Mouse (Mus musculus) MN1 (cell line): ENCODE results near the gene Zfp764.
"Not testable (repeated sequence)": the region's sequence is repeated elsewhere in the genome, so short reads cannot be mapped to it uniquely, and the experiment has no call there.

Experiments
- DNase-seq: peaks from one replicate; pipeline ENCODE4 v3.0.0-alpha.2; 2016; ENCODE audit warnings: low spot score

Zfp764 gene

DNA sequence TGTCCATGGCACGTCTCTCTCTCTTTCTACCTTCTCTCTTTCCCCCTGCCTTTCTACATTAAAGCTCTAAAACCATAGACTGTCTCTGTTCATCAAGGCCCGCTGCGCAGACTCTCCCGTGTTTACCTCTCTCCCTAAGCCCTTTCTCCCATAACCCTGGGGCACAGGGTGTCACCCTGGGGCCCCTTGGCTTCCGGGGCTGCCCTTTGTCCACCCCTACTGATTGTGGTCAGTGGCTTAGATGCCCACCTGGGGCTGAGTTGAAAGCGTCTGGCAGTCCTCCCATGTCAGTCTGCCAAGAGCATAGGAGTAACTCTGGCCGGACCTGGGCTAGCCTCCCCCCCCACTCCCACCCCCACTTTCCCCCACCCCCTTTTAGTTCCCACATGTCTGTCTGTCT, 16.3 kb downstream of the Zfp764 start:
- no peak for DNase-seq

- not testable (repeated sequence) for DNase-seq
These were observed 18.4 kb downstream of the Zfp764 start for GRCm38 (mm10) chr7:127388201-127388600.

DNA sequence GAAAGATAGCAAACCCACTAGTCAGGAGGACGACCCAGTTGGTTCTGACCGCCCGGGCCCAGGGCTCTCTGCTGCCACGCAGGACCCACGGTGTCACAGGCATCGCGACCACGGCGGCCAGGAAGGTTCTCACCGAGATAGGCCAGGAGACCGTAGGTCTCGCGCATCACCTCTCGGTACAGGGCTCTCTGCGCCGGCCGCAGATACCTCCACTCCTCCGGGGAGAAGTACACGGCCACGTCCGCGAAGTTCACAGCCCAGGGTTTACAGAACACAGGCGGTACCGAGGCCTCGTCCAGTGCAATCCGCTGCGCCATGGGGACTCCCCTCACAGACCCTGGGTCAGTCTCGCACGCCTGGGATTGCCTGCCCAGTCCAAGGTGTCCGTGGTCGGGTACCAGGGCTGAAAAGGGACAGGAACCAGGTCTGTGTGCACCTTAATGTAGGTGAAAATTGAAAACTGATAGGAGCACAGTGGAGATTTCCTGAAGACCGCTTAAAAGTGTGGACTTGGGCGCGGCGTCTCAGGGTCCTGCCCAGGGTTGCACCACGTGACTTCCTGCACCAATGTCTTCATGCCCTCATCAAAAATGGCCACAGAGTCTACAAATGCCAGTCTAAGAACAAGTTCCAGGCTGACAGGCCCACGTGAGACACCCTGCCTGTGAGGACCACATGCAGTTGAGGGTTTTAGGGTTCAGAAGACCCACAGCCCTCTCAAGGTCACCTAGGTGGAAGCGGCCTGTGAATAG, 19.8 kb downstream of the Zfp764 start, which contains the start of gene 9130019O22Rik:
9130019O22Rik (minus strand) TSS at position 526 of the 752 bp plus-strand sequence.
- DNase-seq: peak; percentile 42

DNA sequence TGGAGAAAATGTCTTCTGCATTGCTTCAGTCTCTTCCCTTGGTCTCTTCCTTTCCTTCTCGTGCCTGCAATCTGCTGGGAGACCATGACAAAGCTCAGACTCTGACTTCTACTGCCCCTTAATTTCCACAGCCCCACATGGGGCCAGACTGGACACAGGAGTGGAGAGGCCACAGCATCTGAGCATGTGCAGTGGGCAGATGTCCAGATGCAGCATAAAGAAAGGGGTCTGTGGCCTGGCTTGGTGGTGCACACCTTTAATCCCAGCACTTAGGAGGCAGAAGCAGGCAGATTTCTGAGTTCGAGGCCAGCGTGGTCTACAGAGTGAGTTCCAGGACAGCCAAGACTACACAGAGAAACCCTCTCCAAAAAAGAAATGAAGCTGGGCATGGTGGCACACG, 21.1 kb downstream of the Zfp764 start:
- DNase-seq: not testable (repeated sequence)

GRCm38 (mm10) chr7:127378310-127378921, 28.2 kb downstream of the Zfp764 start:
- DNase-seq: no peak

GRCm38 (mm10) chr7:127375271-127376245, 31.1 kb downstream of the Zfp764 start, which contains the start of gene Zfp747:
Gene Zfp747 (minus strand): TSS chr7:127376050.
- peak; percentile 94 for DNase-seq

- not testable (repeated sequence) for DNase-seq
These were observed 34.8 kb downstream of the Zfp764 start for GRCm38 (mm10) chr7:127371870-127372269.

GRCm38 (mm10) chr7:127371213-127371612, 35.4 kb downstream of the Zfp764 start:
- DNase-seq: no peak

- no peak for DNase-seq
These were observed 40.4 kb downstream of the Zfp764 start for GRCm38 (mm10) chr7:127366249-127366648.

DNA sequence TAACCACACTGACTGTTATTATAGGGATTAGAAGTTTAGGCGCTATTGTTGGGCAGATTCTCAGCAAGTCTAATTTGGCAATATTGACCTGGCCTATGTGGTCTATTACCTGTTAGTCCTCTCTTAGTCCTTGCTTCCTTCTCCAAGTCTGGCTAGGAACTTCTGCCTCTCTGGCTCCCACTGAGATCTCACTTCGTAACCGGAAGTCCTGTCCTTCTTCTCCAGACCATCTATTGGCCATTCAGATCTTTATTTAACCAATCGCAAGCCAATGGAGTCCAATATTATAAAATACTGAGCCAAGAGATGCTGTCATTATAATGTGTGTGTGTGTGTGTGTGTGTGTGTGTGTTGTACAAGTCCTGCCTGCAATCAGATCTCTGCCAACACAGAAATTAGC, 42.5 kb downstream of the Zfp764 start:
- DNase-seq: no peak

DNA sequence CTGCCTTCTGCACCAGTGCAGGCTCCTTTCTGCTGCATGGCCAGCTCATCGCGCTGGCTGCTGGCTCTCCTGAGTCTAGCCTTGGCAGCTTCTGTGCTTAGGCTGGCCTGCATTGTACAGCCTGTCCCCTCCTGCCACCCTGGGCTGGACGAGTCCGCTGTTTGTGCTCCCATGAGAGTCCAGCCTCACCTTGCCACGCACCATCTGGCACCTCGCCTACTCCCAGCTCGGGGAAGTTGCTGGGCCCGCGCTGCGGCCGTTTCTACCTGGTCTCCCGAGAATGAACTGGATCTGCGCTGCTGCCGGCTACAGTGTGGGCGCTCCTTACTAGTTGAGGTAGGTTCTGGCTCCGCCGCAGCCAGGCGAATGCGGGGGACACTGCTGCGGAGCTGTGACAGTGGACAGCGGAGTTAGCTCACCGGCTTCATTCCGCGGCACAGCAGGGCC, 43.1 kb downstream of the Zfp764 start:
- peak; percentile 49 for DNase-seq

GRCm38 (mm10) chr7:127362418-127362817, 44.2 kb downstream of the Zfp764 start:
- DNase-seq: peak; percentile 82

DNA sequence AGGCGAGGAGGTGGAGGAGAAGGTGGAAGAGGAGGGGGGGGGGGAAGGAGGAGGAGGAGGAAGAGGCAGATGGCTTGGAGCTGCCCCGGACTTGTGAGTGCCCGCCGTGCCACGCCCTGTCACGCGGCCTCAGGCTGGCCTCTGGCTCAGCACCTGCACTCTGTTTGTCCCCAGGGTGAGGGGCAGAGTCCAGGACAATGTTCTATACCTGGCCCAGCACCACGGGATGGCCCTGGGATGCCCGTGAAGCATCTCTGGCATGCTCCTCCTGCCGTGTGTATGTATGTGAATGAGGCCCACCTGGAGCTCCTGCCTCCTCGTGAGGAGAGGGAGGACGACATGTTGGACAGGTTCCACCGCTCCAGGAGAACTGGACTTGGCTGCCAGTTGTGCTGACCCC, 45.2 kb downstream of the Zfp764 start:
- DNase-seq: no peak

GRCm38 (mm10) chr7:127360265-127360664, 46.4 kb downstream of the Zfp764 start:
- DNase-seq: no peak

DNA sequence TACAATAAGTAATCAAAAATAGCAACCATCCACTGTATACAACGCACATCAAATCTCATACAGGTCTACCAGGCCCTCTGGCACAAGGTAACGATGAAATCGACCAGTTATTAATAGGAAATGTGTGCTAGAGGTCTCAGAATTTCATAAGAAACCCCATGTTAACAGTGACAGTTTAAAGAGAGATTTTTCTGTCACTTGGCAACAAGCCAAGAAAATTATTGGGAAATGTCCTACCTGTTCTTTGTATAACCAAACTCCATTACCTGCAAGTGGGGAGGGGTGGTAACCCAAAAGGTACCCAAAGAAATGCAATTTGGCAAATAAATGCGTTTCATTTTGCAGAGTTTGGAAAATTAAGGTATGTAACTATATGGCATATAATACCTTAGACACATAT, 48.1 kb downstream of the Zfp764 start:
- no peak for DNase-seq

DNA sequence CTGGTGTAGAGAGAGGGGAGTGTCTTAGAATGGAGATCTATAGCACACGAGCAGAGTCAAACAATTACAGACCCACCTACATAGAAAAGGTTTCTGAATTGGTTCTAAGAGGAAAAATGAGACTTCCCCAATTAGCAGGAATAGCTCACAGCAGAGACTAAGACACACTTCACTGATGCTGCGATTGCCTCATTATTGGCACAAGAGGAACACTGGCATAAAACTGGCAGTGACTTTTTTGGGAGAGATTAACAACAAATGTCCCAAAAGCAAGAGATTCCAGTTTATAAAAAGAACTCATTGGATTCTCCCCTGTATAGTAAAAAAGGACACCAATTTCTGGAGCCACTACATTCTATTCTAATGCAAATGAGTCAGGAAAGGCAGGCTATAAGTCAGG, 48.8 kb downstream of the Zfp764 start:
- DNase-seq: no peak

DNA sequence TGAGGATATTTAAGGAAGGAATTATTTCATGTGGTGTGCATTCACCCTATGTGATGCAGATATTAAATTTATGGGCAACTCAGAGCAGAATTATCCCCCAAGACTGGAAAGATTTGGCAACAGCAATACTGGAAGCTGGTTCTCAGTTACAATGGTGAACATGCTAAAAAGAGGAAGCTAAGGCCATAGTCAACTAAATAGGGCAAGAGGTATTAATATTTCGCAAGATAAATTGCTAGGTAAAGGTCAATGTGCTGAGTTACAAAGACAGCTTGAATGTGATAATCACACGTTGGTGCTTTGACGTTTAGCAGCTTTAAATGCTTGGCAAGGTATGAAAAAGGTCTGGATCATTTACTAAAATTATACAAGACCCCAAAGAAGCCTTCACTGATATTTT, 50.8 kb downstream of the Zfp764 start:
- no peak for DNase-seq
